Mouse (Mus musculus): Measurements from ENCODE around the gene Lta. TPM values are rescaled to one million over a fixed set of nuclear protein-coding genes. Genes with fewer than 3 reads are reported as not detected.

Gene Lta
- polyA plus RNA-seq, 1 experiment from 2014 or later: 0.28 TPM

DNA sequence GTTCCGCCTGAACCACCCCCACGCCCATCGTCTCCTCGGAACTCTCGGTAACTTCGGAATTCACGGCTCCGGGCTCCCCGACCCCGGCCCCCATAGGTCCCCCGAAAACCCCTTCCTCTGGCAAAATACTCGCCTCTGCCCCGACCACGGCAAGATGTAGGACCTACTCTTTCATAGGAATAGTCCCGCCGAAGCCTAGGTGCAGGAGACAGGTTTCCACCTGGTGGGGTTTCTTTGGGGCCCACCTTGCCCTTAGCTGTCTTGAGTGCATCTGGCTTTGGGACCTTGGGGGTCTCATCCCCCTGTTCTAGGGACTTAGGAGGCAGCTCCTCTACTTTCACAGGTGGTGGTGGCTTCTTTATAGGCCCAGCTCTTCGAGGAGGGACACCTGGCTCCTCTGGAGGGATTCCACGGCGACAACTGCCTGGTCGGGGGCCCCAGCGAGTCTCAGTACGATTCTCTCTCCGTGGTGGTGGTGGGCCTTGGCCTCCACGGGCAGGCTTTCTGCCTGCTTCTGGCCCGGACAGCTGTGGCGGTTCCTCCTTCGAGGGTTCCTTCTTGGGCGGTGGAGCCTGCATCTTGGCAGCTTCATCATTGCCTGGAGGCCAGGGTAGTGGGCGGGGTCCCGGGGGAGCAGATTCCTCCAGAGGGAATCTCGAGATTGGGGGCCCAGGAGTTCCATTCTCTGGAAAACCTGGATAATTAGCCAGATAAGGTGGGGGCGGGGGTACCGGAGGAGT lies 48.5 kb downstream of the Lta start:
- Histone ChIP-seq H3K4me2 (ENCODE audit: low read depth) (no peak overlapping the region), H3K4me1 (ENCODE audit: control insufficient read depth, insufficient read depth, low read length) (no peaks in the 10 kb centered on the region), H3K9me3 (ENCODE audit: control insufficient read depth, low read length) (no peaks in the 10 kb centered on the region), H3K9ac (ENCODE audit: low read length) (no peak overlapping the region), H3K36me3 (ENCODE audit: control insufficient read depth, insufficient read depth, low read length) (peaks cover 90% of the 10 kb centered on the region), H3K4me3 (ENCODE audit: low read depth, low read length) (no peak overlapping the region), H3K27me3 (ENCODE audit: control insufficient read depth, insufficient read depth, low read length) (no peaks in the 10 kb centered on the region), H3K27ac (ENCODE audit: low read depth, low read length) (no peak overlapping the region)
- WGBS: 92% methylated on average over 33 of the region's 33 CpGs
- DNase-seq (ENCODE audit: low spot score) (no peak), ATAC-seq (ENCODE audit: insufficient read depth, low FRiP score, low TSS enrichment) (no peak)

DNA sequence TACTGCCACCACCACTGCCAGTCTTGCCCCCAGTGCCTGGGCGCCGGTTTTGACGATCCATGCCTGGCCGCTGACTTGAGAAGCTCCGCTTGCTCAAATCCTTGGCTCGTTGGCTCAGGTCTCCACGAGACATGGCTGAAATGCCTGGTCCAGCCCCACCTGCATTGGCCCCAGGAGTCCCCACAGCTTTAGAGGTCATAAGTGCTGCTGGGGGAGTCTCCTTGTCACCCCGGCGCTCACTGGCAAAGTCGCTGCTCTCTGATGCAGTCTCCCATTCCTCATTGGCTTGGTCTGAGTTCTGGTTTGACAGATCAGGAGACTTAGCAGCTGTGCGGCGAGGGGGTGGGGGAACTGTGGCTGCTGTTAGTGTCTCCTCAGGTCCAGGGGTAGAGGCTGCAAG lies 49.7 kb downstream of the Lta start:
- Histone ChIP-seq H3K4me2 (ENCODE audit: low read depth) (no peak overlapping the region), H3K9me3 (ENCODE audit: control insufficient read depth, low read length) (no peaks in the 10 kb centered on the region), H3K27ac (ENCODE audit: low read depth, low read length) (no peak overlapping the region), H3K27me3 (ENCODE audit: control insufficient read depth, insufficient read depth, low read length) (no peaks in the 10 kb centered on the region), H3K4me3 (ENCODE audit: low read depth, low read length) (no peak overlapping the region), H3K9ac (ENCODE audit: low read length) (no peak overlapping the region), H3K36me3 (ENCODE audit: control insufficient read depth, insufficient read depth, low read length) (peaks cover 90% of the 10 kb centered on the region), H3K4me1 (ENCODE audit: control insufficient read depth, insufficient read depth, low read length) (no peaks in the 10 kb centered on the region)
- 94% methylated on average over 12 of the region's 12 CpGs for WGBS
- ATAC-seq (ENCODE audit: insufficient read depth, low FRiP score, low TSS enrichment): no peak
- DNase-seq (ENCODE audit: low spot score): no peak

GRCm38 (mm10) chr17:35154616-35155015 lies 50.5 kb downstream of the Lta start:
- Histone ChIP-seq H3K9me3 (ENCODE audit: control insufficient read depth, low read length) (no peaks in the 10 kb centered on the region), H3K4me1 (ENCODE audit: control insufficient read depth, insufficient read depth, low read length) (no peaks in the 10 kb centered on the region), H3K27me3 (ENCODE audit: control insufficient read depth, insufficient read depth, low read length) (no peaks in the 10 kb centered on the region), H3K4me2 (ENCODE audit: low read depth) (no peak overlapping the region), H3K36me3 (ENCODE audit: control insufficient read depth, insufficient read depth, low read length) (peaks cover 89% of the 10 kb centered on the region), H3K9ac (ENCODE audit: low read length) (no peak overlapping the region), H3K27ac (ENCODE audit: low read depth, low read length) (no peak overlapping the region), H3K4me3 (ENCODE audit: low read depth, low read length) (no peak overlapping the region)
- 82% methylated on average over 7 of the region's 7 CpGs for WGBS
- no peak for ATAC-seq (ENCODE audit: insufficient read depth, low FRiP score, low TSS enrichment)
- DNase-seq (ENCODE audit: low spot score): no peak

DNA sequence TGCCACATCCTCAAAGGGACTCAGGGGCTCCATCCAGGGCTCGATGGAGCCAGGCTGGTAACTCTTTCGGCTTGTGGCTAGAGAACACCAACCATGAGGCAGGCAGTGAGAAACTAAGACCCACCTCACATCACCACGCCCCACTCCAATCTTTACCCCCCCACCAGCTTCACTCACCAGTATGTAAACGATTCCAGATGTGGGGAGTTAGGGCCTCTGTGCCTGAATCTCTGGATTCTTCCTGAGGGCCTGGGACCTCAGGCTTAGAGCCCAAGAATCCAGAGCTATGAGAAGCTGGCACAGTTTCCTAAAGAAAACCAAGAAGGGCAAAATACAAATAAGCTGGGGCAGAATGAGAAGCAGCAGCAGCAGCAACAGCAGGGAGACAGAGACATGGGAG lies 51.2 kb downstream of the Lta start:
- no peak overlapping the region for H3K9ac ChIP-seq (ENCODE audit: low read length)
- DNase-seq (ENCODE audit: low spot score) (no peak), ATAC-seq (ENCODE audit: insufficient read depth, low FRiP score, low TSS enrichment) (no peak)
- H3K36me3 ChIP-seq (ENCODE audit: control insufficient read depth, insufficient read depth, low read length): peaks cover 87% of the 10 kb centered on the region
- no peaks in the 10 kb centered on the region for H3K4me1 ChIP-seq (ENCODE audit: control insufficient read depth, insufficient read depth, low read length)
- H3K9me3 ChIP-seq (ENCODE audit: control insufficient read depth, low read length): no peaks in the 10 kb centered on the region
- H3K4me2 ChIP-seq (ENCODE audit: low read depth): no peak overlapping the region
- H3K4me3 ChIP-seq (ENCODE audit: low read depth, low read length): no peak overlapping the region
- 88% methylated on average over 4 of the region's 4 CpGs for WGBS
- no peak overlapping the region for H3K27ac ChIP-seq (ENCODE audit: low read depth, low read length)
- no peaks in the 10 kb centered on the region for H3K27me3 ChIP-seq (ENCODE audit: control insufficient read depth, insufficient read depth, low read length)

Small RNA genes lying within 50 kb of the gene (microRNA-seq; reads per million reads assigned to microRNA genes)
- not detected for gene Mir6973a
- gene Mir6974: not detected
- gene Mir6975: 4.2 reads per million, percentile 10 among the genes with 10 or more reads in this experiment
- gene Mir8094: not detected

Other genes with a start within 250 kb of the Lta start
- 0.13 and 0.37 TPM in 2 replicates for gene Hspa1b, start 246.1 kb downstream of the Lta start, polyA plus RNA-seq (2014; fragmentation: Nextera tagmentation; extraction: Ambion mirVana)
- gene Gm20481, start 235.4 kb downstream of the Lta start, polyA plus RNA-seq (2014; fragmentation: Nextera tagmentation; extraction: Ambion mirVana): not detected in 2 replicates
- 1.1 and 1.9 TPM in 2 replicates for gene Hspa1a, start 233.2 kb downstream of the Lta start, polyA plus RNA-seq (2014; fragmentation: Nextera tagmentation; extraction: Ambion mirVana)
- 1.8 and 2.0 TPM in 2 replicates for gene Hspa1l, start 232.6 kb downstream of the Lta start, polyA plus RNA-seq (2014; fragmentation: Nextera tagmentation; extraction: Ambion mirVana)
- 209 and 211 TPM in 2 replicates for gene Lsm2, start 223.5 kb downstream of the Lta start, polyA plus RNA-seq (2014; fragmentation: Nextera tagmentation; extraction: Ambion mirVana)
- gene Vars, start 204.4 kb downstream of the Lta start, polyA plus RNA-seq (2014; fragmentation: Nextera tagmentation; extraction: Ambion mirVana): 109 and 114 TPM in 2 replicates
- gene Vwa7, start 188.8 kb downstream of the Lta start, polyA plus RNA-seq (2014; fragmentation: Nextera tagmentation; extraction: Ambion mirVana): 0.08 TPM in 1 of 2 replicates, not detected in the other
- gene Sapcd1, start 177.3 kb downstream of the Lta start, polyA plus RNA-seq (2014; fragmentation: Nextera tagmentation; extraction: Ambion mirVana): 3.9 and 5.2 TPM in 2 replicates
- 4.1 and 6.2 TPM in 2 replicates for gene Msh5, start 158.6 kb downstream of the Lta start, polyA plus RNA-seq (2014; fragmentation: Nextera tagmentation; extraction: Ambion mirVana)
- 82.8 and 89.7 TPM in 2 replicates for gene Clic1, start 155.4 kb downstream of the Lta start, polyA plus RNA-seq (2014; fragmentation: Nextera tagmentation; extraction: Ambion mirVana)
- gene Ddah2, start 146.3 kb downstream of the Lta start, polyA plus RNA-seq (2014; fragmentation: Nextera tagmentation; extraction: Ambion mirVana): 638 and 659 TPM in 2 replicates
- gene Ly6g6c, start 140.0 kb downstream of the Lta start, polyA plus RNA-seq (2014; fragmentation: Nextera tagmentation; extraction: Ambion mirVana): 0.43 TPM in 1 of 2 replicates, not detected in the other
- gene Mpig6b, start 139.2 kb downstream of the Lta start, polyA plus RNA-seq (2014; fragmentation: Nextera tagmentation; extraction: Ambion mirVana): 1.5 and 2.0 TPM in 2 replicates
- 0.39 and 0.46 TPM in 2 replicates for gene Ly6g6e, start 128.4 kb downstream of the Lta start, polyA plus RNA-seq (2014; fragmentation: Nextera tagmentation; extraction: Ambion mirVana)
- 1.0 and 3.2 TPM in 2 replicates for gene Ly6g6d, start 127.3 kb downstream of the Lta start, polyA plus RNA-seq (2014; fragmentation: Nextera tagmentation; extraction: Ambion mirVana)
- 1.3 and 1.4 TPM in 2 replicates for gene Ly6g6f, start 119.7 kb downstream of the Lta start, polyA plus RNA-seq (2014; fragmentation: Nextera tagmentation; extraction: Ambion mirVana)
- gene Abhd16a, start 116.1 kb downstream of the Lta start, polyA plus RNA-seq (2014; fragmentation: Nextera tagmentation; extraction: Ambion mirVana): 50.5 and 59.9 TPM in 2 replicates
- gene Ly6g5c, start 97.1 kb downstream of the Lta start, polyA plus RNA-seq (2014; fragmentation: Nextera tagmentation; extraction: Ambion mirVana): not detected in 2 replicates
- 0.45 and 0.78 TPM in 2 replicates for gene Ly6g5b, start 89.9 kb downstream of the Lta start, polyA plus RNA-seq (2014; fragmentation: Nextera tagmentation; extraction: Ambion mirVana)
- 26.1 and 28.9 TPM in 2 replicates for gene Gpank1, start 83.9 kb downstream of the Lta start, polyA plus RNA-seq (2014; fragmentation: Nextera tagmentation; extraction: Ambion mirVana)
- gene Csnk2b, start 83.3 kb downstream of the Lta start, polyA plus RNA-seq (2014; fragmentation: Nextera tagmentation; extraction: Ambion mirVana): 303 and 319 TPM in 2 replicates
- 7.0 and 7.6 TPM in 2 replicates for gene D17H6S53E, start 79.0 kb downstream of the Lta start, polyA plus RNA-seq (2014; fragmentation: Nextera tagmentation; extraction: Ambion mirVana)
- 0.81 and 0.93 TPM in 2 replicates for gene Apom, start 73.3 kb downstream of the Lta start, polyA plus RNA-seq (2014; fragmentation: Nextera tagmentation; extraction: Ambion mirVana)
- 99.4 and 105 TPM in 2 replicates for gene Bag6, start 70.2 kb downstream of the Lta start, polyA plus RNA-seq (2014; fragmentation: Nextera tagmentation; extraction: Ambion mirVana)
- 185 and 194 TPM in 2 replicates for gene Prrc2a, start 40.5 kb downstream of the Lta start, polyA plus RNA-seq (2014; fragmentation: Nextera tagmentation; extraction: Ambion mirVana)
- gene Aif1, start 29.3 kb downstream of the Lta start, polyA plus RNA-seq (2014; fragmentation: Nextera tagmentation; extraction: Ambion mirVana): 4.1 and 6.7 TPM in 2 replicates
- 5.8 and 9.1 TPM in 2 replicates for gene Lst1, start 16.9 kb downstream of the Lta start, polyA plus RNA-seq (2014; fragmentation: Nextera tagmentation; extraction: Ambion mirVana)
- 0.27 TPM in 1 of 2 replicates, not detected in the other for gene Ltb, start 10.9 kb downstream of the Lta start, polyA plus RNA-seq (2014; fragmentation: Nextera tagmentation; extraction: Ambion mirVana)
- 0.16 TPM in 1 of 2 replicates, not detected in the other for gene Tnf, start 3.3 kb downstream of the Lta start, polyA plus RNA-seq (2014; fragmentation: Nextera tagmentation; extraction: Ambion mirVana)
- gene Gm16181, start 15.5 kb upstream of the Lta start, polyA plus RNA-seq (2014; fragmentation: Nextera tagmentation; extraction: Ambion mirVana): 0.50 TPM in 1 of 2 replicates, not detected in the other
- gene Atp6v1g2, start 28.3 kb upstream of the Lta start, polyA plus RNA-seq (2014; fragmentation: Nextera tagmentation; extraction: Ambion mirVana): 14.1 and 16.8 TPM in 2 replicates
- gene Nfkbil1, start 30.4 kb upstream of the Lta start, polyA plus RNA-seq (2014; fragmentation: Nextera tagmentation; extraction: Ambion mirVana): 4.7 and 5.0 TPM in 2 replicates
- 634 and 672 TPM in 2 replicates for gene Ddx39b, start 36.4 kb upstream of the Lta start, polyA plus RNA-seq (2014; fragmentation: Nextera tagmentation; extraction: Ambion mirVana)
- 47.9 and 56.5 TPM in 2 replicates for gene H2-D1, start 57.4 kb upstream of the Lta start, polyA plus RNA-seq (2014; fragmentation: Nextera tagmentation; extraction: Ambion mirVana)
- not detected in 2 replicates for gene H2-Q1, start 115.1 kb upstream of the Lta start, polyA plus RNA-seq (2014; fragmentation: Nextera tagmentation; extraction: Ambion mirVana)
- gene H2-Q2, start 136.9 kb upstream of the Lta start, polyA plus RNA-seq (2014; fragmentation: Nextera tagmentation; extraction: Ambion mirVana): 1.3 TPM in 1 of 2 replicates, not detected in the other
- gene H2-Q4, start 174.3 kb upstream of the Lta start, polyA plus RNA-seq (2014; fragmentation: Nextera tagmentation; extraction: Ambion mirVana): 1.6 and 2.3 TPM in 2 replicates
- 0.99 and 1.4 TPM in 2 replicates for gene H2-Q6, start 219.5 kb upstream of the Lta start, polyA plus RNA-seq (2014; fragmentation: Nextera tagmentation; extraction: Ambion mirVana)
- 11.2 and 12.5 TPM in 2 replicates for gene H2-Q7, start 233.8 kb upstream of the Lta start, polyA plus RNA-seq (2014; fragmentation: Nextera tagmentation; extraction: Ambion mirVana)